Mouse (Mus musculus) hematopoietic stem cell, adult 5-6 weeks (primary cell): ENCODE data around the gene Olfr1311. TPM values are rescaled to one million over a fixed set of nuclear protein-coding genes. Genes with fewer than 3 reads are reported as not detected.
"Not testable (repeated sequence)": the region's sequence is repeated elsewhere in the genome, so short reads cannot be mapped to it uniquely, and the experiment has no call there.

Source experiments
- ATAC-seq, 2 experiments: fragments of 125-278 bp in 1 of 2; replicated peaks in 1 of 2; 2 replicates each; pipeline ENCODE4 v1.8.0; 2016 to 2017; ENCODE audit warnings: inconsistent platforms in 2 of 2, mild to moderate bottlenecking in 2 of 2, moderate number of reproducible peaks in 2 of 2, low read depth in 1 of 2, moderate TSS enrichment in 1 of 2; ENCODE audit not compliant: low FRiP score in 2 of 2, poor library complexity in 2 of 2, severe bottlenecking in 2 of 2, insufficient read depth in 1 of 2, low TSS enrichment in 1 of 2
- total RNA-seq: library from RNA; stranded (forward); fragments of 172-1452, 232-1000 nt; gene quantifications from 2 replicates; pipeline ENCODE4 v1.2.3, GENCODE M21; 2017

Olfr1311 gene
- total RNA-seq, result not detected in 2 replicates

DNA sequence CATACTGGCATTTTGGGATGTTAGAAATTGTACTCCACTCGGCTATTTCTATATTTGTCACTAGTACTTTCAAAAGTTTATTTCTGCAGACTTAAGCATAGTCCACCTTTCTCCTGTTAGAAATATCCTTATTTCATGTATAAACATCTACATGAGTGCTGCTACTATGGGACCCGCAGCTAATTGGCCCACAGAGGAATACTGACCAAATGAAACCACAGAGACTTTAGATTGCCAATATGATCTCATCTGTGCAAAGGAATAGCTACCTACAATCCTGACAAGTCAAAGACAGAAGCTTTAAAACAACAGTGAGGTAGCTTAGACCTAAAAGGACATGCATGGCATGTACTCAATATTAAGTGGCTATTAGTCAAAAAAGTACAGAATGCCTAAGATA is at the start of gene Olfr1311:
Olfr1311 (minus strand) TSS at position 101 of the 400 bp plus-strand sequence.
- ATAC-seq, result no peak

DNA sequence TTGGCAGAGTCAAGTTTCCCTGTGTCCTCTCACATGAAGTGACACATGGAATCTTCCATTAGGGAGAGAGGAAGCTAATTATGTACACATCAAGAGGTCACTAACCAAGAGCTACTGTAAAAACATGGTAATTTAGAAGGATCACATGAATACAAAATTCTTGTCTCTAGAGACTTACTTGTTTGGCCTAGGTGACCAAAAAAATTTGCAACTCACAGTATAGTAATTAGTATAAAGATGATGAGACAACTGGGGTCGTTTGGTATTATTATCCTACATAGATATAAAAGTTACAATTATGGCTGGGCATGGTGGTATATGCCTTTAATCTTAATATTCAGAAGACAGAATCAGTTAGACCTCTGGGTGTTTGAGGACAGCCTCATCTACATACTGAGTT is 25.9 kb upstream of the Olfr1311 start, which contains the start of gene Olfr1312:
Olfr1312 (minus strand) TSS at position 101 of the 400 bp plus-strand sequence.
- ATAC-seq, result no peak

DNA sequence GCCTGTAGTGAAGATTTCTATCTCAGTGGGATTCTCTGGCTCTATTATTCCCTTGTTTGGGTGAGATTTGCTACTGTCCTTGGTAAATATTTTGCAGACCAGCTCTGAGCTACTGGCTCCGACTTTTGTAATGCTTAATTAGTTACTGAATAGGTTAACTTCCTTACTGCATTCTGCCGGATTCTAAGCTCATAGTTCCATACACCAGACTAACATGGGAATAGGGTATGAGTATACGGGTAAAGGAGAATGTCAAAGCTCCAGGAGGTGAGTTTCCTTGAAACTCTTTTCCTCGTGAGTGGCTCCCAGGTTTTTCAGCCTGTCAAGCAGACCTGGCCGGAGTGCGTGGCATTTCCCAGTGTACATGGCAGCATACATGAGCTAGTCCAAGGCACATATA is 2.8 kb upstream of the Olfr1311 start:
- not testable (repeated sequence) for ATAC-seq

DNA sequence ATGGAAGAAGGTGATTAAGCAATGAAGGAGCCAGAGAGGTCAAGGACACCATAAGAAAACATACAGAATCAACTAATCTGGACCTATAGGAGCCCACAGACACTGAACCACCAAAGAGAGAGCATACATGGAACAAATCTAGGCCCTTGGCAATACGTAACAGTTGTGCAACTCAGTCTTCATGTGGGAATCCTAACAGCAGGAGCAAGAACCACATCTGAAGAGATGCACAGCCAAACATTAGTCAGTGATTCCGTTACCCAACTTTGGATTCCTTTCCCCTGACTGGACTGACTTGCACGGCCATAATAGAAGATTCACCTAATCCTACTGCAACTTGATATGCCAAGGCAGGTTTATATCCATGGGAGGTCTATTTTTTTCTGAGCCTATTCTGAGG is 9.3 kb downstream of the Olfr1311 start:
- 0 out of 4 replicates have a peak, but pooled peaks of 1 of the 2 experiments have one; percentile 17 for ATAC-seq

DNA sequence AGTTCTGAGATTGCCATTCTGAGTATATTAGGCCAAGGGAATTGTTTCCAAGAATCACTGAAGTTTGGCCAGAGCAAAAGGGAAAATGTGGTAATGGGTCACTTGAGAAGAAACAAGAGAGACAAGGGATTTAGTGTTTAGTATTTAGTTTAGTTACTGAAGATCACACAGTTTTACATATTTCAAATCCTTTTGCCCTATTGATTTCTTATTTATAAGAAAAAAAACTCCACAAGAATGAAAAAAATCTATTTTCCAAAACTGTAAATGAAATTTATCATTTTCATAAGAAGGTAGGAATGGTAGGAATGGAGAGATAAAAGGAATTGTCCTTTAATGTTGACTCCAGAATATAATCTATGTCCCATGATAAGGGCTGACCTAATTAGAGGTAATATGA is 11.6 kb downstream of the Olfr1311 start, which contains the start of gene Olfr1310:
Olfr1310 (minus strand) TSS at position 101 of the 400 bp plus-strand sequence.
- ATAC-seq, result no peak

DNA sequence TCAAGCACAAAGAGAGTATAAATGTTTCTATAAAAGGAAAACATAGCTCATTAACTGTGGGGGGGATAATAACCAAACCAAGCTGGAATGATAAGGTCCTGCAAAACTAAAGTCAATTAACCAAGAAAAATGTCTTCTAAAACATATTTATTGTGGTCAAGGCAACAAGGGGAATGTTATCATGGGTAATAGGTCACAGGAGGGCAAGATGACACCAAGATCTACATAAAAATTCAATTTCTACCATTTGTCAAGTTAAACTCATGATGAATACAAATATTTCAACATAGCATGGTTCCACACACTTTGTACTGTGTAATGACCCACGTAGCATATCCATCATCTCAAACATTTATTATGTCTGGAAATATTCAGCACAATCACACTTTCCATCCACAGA is 34.0 kb downstream of the Olfr1311 start, which contains the start of gene Olfr1309:
Olfr1309 (minus strand) TSS at position 101 of the 400 bp plus-strand sequence.
- ATAC-seq, result no peak

Other genes with a start within 250 kb of the Olfr1311 start
- gene Olfr1302, start 247.0 kb downstream of the Olfr1311 start, total RNA-seq, result not detected in 2 replicates
- not detected in 2 replicates for gene Olfr1303, start 204.1 kb downstream of the Olfr1311 start, total RNA-seq
- gene Olfr1305, start 147.3 kb downstream of the Olfr1311 start, total RNA-seq, result not detected in 2 replicates
- gene Olfr1306, start 108.1 kb downstream of the Olfr1311 start, total RNA-seq, result not detected in 2 replicates
- gene Olfr1307, start 75.0 kb downstream of the Olfr1311 start, total RNA-seq, result not detected in 2 replicates
- not detected in 2 replicates for gene Olfr1308, start 59.5 kb downstream of the Olfr1311 start, total RNA-seq
- not detected in 2 replicates for gene Olfr1309, start 34.1 kb downstream of the Olfr1311 start, total RNA-seq
- gene Olfr1310, start 11.7 kb downstream of the Olfr1311 start, total RNA-seq, result not detected in 2 replicates
- gene Olfr1312, start 25.8 kb upstream of the Olfr1311 start, total RNA-seq, result not detected in 2 replicates
- not detected in 2 replicates for gene Olfr1313, start 53.4 kb upstream of the Olfr1311 start, total RNA-seq
- gene Olfr1314, start 72.4 kb upstream of the Olfr1311 start, total RNA-seq, result not detected in 2 replicates
- gene Olfr1315-ps1, start 91.0 kb upstream of the Olfr1311 start, total RNA-seq, result not detected in 2 replicates
- gene Olfr1316, start 110.6 kb upstream of the Olfr1311 start, total RNA-seq, result not detected in 2 replicates
- not detected in 2 replicates for gene Olfr1317, start 115.9 kb upstream of the Olfr1311 start, total RNA-seq
- gene Olfr1318, start 129.8 kb upstream of the Olfr1311 start, total RNA-seq, result not detected in 2 replicates
- gene Lpcat4, start 215.1 kb upstream of the Olfr1311 start, total RNA-seq, result 7.8 and 22.5 TPM in 2 replicates
- gene Nutm1, start 234.9 kb upstream of the Olfr1311 start, total RNA-seq, result not detected in 2 replicates
- 109 and 165 TPM in 2 replicates for gene Nop10, start 237.5 kb upstream of the Olfr1311 start, total RNA-seq
- 95.7 and 126 TPM in 2 replicates for gene Slc12a6, start 241.4 kb upstream of the Olfr1311 start, total RNA-seq
- not detected in 2 replicates for gene Gm21985, start 241.9 kb upstream of the Olfr1311 start, total RNA-seq